Mouse (Mus musculus) hindbrain, embryonic 11.5 days (tissue): Measurements from ENCODE around the gene Tob1. TPM values are rescaled to one million over a fixed set of nuclear protein-coding genes. Genes with fewer than 3 reads are reported as not detected.

Experiments used
- ATAC-seq: fragments of 200-750 bp; cut with Nextera tagmentation; 2 replicates; pipeline ENCODE4 v1.8.0; 2017; ENCODE audit warnings: mild to moderate bottlenecking, moderate TSS enrichment, moderate library complexity; ENCODE audit not compliant: low FRiP score
- DNase-seq: peaks from one replicate; pipeline ENCODE4 v3.0.0-alpha.2; 2015; ENCODE audit warnings: low spot score
- H3K27ac ChIP-seq: fragments of 300-500 bp; sonication (generic); 2 replicates; pipeline ENCODE4 v1.5.1; 2014; ENCODE audit warnings: mild to moderate bottlenecking, low read depth, low read length
- H3K27me3 ChIP-seq: fragments of 300-500 bp; sonication (generic); 2 replicates; pipeline ENCODE4 v1.6.1; 2014; ENCODE audit warnings: mild to moderate bottlenecking, low read length, moderate library complexity, mixed read lengths; ENCODE audit not compliant: control insufficient read depth, insufficient read depth
- H3K36me3 ChIP-seq: fragments of 300-500 bp; sonication (generic); 2 replicates; pipeline ENCODE4 v1.6.1; 2014; ENCODE audit warnings: mild to moderate bottlenecking, low read length, moderate library complexity, mixed read lengths; ENCODE audit not compliant: control insufficient read depth, insufficient read depth
- H3K4me1 ChIP-seq: fragments of 300-500 bp; sonication (generic); replicated peaks from 2 replicates; pipeline ENCODE4 v1.6.1; 2014; ENCODE audit warnings: low read length, mixed read lengths; ENCODE audit not compliant: control insufficient read depth, insufficient read depth
- H3K4me2 ChIP-seq: fragments of 300-500 bp; sonication (generic); replicated peaks from 2 replicates; pipeline ENCODE4 v1.6.1; 2014; ENCODE audit warnings: mild to moderate bottlenecking, low read depth, low read length
- H3K4me3 ChIP-seq: fragments of 300-500 bp; sonication (generic); 2 replicates; pipeline ENCODE4 v1.5.1; 2014; ENCODE audit warnings: low read depth, low read length
- H3K9ac ChIP-seq: fragments of 300-500 bp; sonication (generic); 2 replicates; pipeline ENCODE4 v1.6.1; 2014; ENCODE audit warnings: low read depth, low read length
- H3K9me3 ChIP-seq: fragments of 300-500 bp; sonication (generic); 2 replicates; pipeline ENCODE4 v1.6.1; 2016; ENCODE audit warnings: low read length; ENCODE audit not compliant: control insufficient read depth
- WGBS: fragments of 180-500 bp; shearing (Covaris S2); extraction: QIAGEN DNeasy Blood & Tissue Kit; methylation state at CpG from one replicate; pipeline ENCODE4 v1.1.7; 2014; 5-methylcytosine and 5-hydroxymethylcytosine counted together
- polyA plus RNA-seq: library from polyadenylated mRNA; unstranded; fragments of >200 nt; fragmentation: Nextera tagmentation; extraction: Ambion mirVana; gene quantifications from 2 replicates; pipeline ENCODE4 v1.2.1, GENCODE M21; 2014

Tob1 gene
- polyA plus RNA-seq: 36.7 and 38.9 TPM in 2 replicates

- DNase-seq: peak; percentile 97
- H3K4me1 ChIP-seq: peaks cover 4% of the 10 kb centered on the region
- peak; percentile 98 for ATAC-seq
- H3K4me2 ChIP-seq: peak within 1 kb of the TSS; percentile 91
- peak within 1 kb of the TSS; percentile 96 for H3K4me3 ChIP-seq
- H3K27ac ChIP-seq: peak within 1 kb of the TSS; percentile 98
- H3K9me3 ChIP-seq: no peaks in the 10 kb centered on the region
- under 1% methylated on average over 44 of the region's 55 CpGs for WGBS
- H3K27me3 ChIP-seq: no peaks in the 10 kb centered on the region
- H3K9ac ChIP-seq: peak within 1 kb of the TSS; percentile 98
- H3K36me3 ChIP-seq: peaks cover 6% of the 10 kb centered on the region; the same call in 1 of the 2 replicates
Measured at GRCm38 (mm10) chr11:94211124-94211603, at the start of gene Tob1. TSS of gene Tob1 (plus strand) at chr11:94211454.

- WGBS: 92% methylated on average over 11 of the region's 11 CpGs
- no peak overlapping the region for H3K9ac ChIP-seq
- peaks cover 35% of the 10 kb centered on the region for H3K4me1 ChIP-seq
- ATAC-seq: no peak
- H3K4me2 ChIP-seq: no peak overlapping the region
- H3K27me3 ChIP-seq: no peaks in the 10 kb centered on the region
- peak overlapping the region; percentile 98 for H3K27ac ChIP-seq
- H3K36me3 ChIP-seq: no peaks in the 10 kb centered on the region
- DNase-seq: no peak
- no peaks in the 10 kb centered on the region for H3K9me3 ChIP-seq
- no peak overlapping the region for H3K4me3 ChIP-seq
Measured at GRCm38 (mm10) chr11:94161867-94162581, 49.2 kb upstream of the Tob1 start.

- H3K27me3 ChIP-seq: no peaks in the 10 kb centered on the region
- no peak overlapping the region for H3K4me2 ChIP-seq
- H3K9me3 ChIP-seq: no peaks in the 10 kb centered on the region
- ATAC-seq: no peak
- H3K27ac ChIP-seq: no peak overlapping the region
- H3K9ac ChIP-seq: no peak overlapping the region
- DNase-seq: no peak
- no peak overlapping the region for H3K4me3 ChIP-seq
- no peaks in the 10 kb centered on the region for H3K36me3 ChIP-seq
- H3K4me1 ChIP-seq: peaks cover 35% of the 10 kb centered on the region
- WGBS: 64% methylated on average over 9 of the region's 9 CpGs
Measured at GRCm38 (mm10) chr11:94163005-94163767, 48.1 kb upstream of the Tob1 start.

GRCm38 (mm10) chr11:94165745-94166144 is 45.5 kb upstream of the Tob1 start:
- no peak overlapping the region for H3K27ac ChIP-seq
- H3K27me3 ChIP-seq: no peaks in the 10 kb centered on the region
- ATAC-seq (no peak), DNase-seq (no peak)
- H3K4me1 ChIP-seq: peaks cover 18% of the 10 kb centered on the region
- 84% methylated on average over 4 of the region's 4 CpGs for WGBS
- no peaks in the 10 kb centered on the region for H3K9me3 ChIP-seq
- H3K4me2 ChIP-seq: no peak overlapping the region
- no peaks in the 10 kb centered on the region for H3K36me3 ChIP-seq
- no peak overlapping the region for H3K4me3 ChIP-seq
- no peak overlapping the region for H3K9ac ChIP-seq

GRCm38 (mm10) chr11:94168238-94168637 is 43.0 kb upstream of the Tob1 start:
- no peaks in the 10 kb centered on the region for H3K27me3 ChIP-seq
- no peak overlapping the region for H3K4me3 ChIP-seq
- no peaks in the 10 kb centered on the region for H3K36me3 ChIP-seq
- DNase-seq (no peak), ATAC-seq (no peak)
- 0 out of 2 replicates have a peak, but pooled peaks cover 3% of the 10 kb centered on the region for H3K4me1 ChIP-seq
- H3K9ac ChIP-seq: no peak overlapping the region
- WGBS: 75% methylated on average over 5 of the region's 5 CpGs
- no peaks in the 10 kb centered on the region for H3K9me3 ChIP-seq
- no peak overlapping the region for H3K4me2 ChIP-seq
- no peak overlapping the region for H3K27ac ChIP-seq

- no peaks in the 10 kb centered on the region for H3K9me3 ChIP-seq
- 71% methylated on average over 5 of the region's 5 CpGs for WGBS
- DNase-seq (no peak), ATAC-seq (no peak)
- H3K27ac ChIP-seq: no peak overlapping the region
- no peaks in the 10 kb centered on the region for H3K36me3 ChIP-seq
- no peaks in the 10 kb centered on the region for H3K27me3 ChIP-seq
- no peak overlapping the region for H3K4me3 ChIP-seq
- H3K4me2 ChIP-seq: no peak overlapping the region
- no peaks in the 10 kb centered on the region for H3K4me1 ChIP-seq
- no peak overlapping the region for H3K9ac ChIP-seq
Measured at GRCm38 (mm10) chr11:94169596-94169995, 41.7 kb upstream of the Tob1 start.

GRCm38 (mm10) chr11:94171691-94172090 is 39.6 kb upstream of the Tob1 start:
- WGBS: 86% methylated on average over 5 of the region's 5 CpGs
- H3K36me3 ChIP-seq: no peaks in the 10 kb centered on the region

GRCm38 (mm10) chr11:94172186-94172585 is 39.1 kb upstream of the Tob1 start:
- H3K27ac ChIP-seq: no peak overlapping the region
- H3K27me3 ChIP-seq: no peaks in the 10 kb centered on the region
- DNase-seq (no peak), ATAC-seq (no peak)
- no peaks in the 10 kb centered on the region for H3K9me3 ChIP-seq
- 85% methylated on average over 9 of the region's 9 CpGs for WGBS
- H3K9ac ChIP-seq: no peak overlapping the region
- no peak overlapping the region for H3K4me3 ChIP-seq
- H3K36me3 ChIP-seq: no peaks in the 10 kb centered on the region
- no peaks in the 10 kb centered on the region for H3K4me1 ChIP-seq
- no peak overlapping the region for H3K4me2 ChIP-seq

More at GRCm38 (mm10) chr11:94171691-94172090, 39.6 kb upstream of the Tob1 start:
- Histone ChIP-seq H3K9me3 (no peaks in the 10 kb centered on the region), H3K9ac (no peak overlapping the region), H3K27ac (no peak overlapping the region), H3K27me3 (no peaks in the 10 kb centered on the region), H3K4me2 (no peak overlapping the region), H3K4me1 (no peaks in the 10 kb centered on the region), H3K4me3 (no peak overlapping the region)
- no peak for ATAC-seq
- DNase-seq: no peak
